Mouse (Mus musculus) erythroblast, adult 5-6 weeks (primary cell): ENCODE data around the gene Ddx55. TPM values are rescaled to one million over a fixed set of nuclear protein-coding genes. Genes with fewer than 3 reads are reported as not detected.

ENCODE experiments used
- ATAC-seq: replicated peaks from 2 replicates; pipeline ENCODE4 v1.8.0; 2016; ENCODE audit warnings: moderate number of reproducible peaks, mild to moderate bottlenecking, moderate TSS enrichment, inconsistent platforms; ENCODE audit not compliant: poor library complexity, low FRiP score, severe bottlenecking
- total RNA-seq, 2 experiments: library from RNA; stranded (forward) in 1 of 2; stranded (reverse) in 1 of 2; fragments of 150-400 nt in 1 of 2; fragments of 200-764, 138-1000 nt in 1 of 2; gene quantifications; 2 replicates each; pipeline versions ENCODE4 v1.2.3 to v1.2.4; 2015 to 2017; ENCODE audit warnings: low replicate concordance in 2 of 2

Gene Ddx55
- total RNA-seq (2015; ENCODE audit: low replicate concordance) (0.38 and 2.9 TPM in 2 replicates), total RNA-seq (2017; ENCODE audit: low replicate concordance) (0.85 and 5.0 TPM in 2 replicates)

DNA sequence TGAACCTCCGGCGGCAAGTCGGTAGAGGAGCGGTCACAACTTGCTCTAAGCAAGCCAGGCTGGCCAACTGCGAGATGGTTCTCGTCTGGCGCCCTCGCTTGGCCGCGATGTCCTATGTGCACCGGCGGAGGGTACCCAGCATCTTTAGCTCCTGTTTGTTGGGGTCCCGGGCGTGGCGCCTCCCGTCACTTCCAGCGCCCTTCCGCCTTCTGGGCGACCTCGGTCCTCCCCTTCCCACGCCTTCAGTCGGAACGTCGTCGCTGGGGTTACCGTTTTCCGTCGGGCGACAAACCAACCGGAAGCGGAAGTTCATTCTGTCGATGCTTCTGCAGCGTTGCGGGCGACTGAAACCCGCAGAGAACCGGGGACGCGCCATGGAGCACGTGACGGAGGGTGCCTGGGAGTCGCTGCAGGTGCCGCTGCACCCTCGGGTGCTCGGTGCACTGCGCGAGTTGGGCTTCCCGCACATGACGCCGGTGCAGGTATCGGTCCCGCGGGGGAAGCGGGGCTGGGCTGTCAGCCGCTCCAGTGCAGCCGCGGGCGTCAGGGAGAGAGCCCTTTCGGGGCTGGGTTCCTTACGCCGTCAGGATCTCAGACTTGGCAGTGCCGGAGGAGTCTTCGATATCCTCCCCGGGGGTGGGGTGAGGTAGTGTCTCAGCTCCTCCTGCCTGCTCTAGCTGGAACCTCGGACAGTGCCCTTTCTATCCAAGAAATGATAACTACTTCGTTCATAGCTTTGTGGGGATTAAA is at the start of gene Ddx55:
Ddx55 (plus strand) TSS at position 307 of the 750 bp plus-strand sequence.
- peak; percentile 94 for ATAC-seq

DNA sequence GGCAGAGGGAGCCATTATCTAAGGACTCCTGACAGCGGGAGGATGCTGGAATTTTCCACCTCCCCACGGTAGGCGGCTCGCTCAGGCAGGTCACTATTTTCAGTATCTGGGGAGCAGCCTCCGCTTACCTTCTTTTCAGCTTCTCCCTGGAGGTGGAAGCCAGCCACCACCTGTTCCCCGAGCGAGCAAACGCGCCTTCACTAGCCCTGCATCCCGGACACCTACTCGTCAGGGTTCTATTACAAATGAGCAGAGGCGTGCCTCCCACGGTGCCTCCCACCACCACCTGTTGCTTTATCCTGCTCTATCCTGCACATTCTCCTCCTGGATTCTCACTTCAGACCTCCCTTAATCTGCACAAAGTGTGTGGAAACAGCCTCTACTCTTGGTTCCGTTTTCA is 48.9 kb upstream of the Ddx55 start:
- no peak for ATAC-seq

DNA sequence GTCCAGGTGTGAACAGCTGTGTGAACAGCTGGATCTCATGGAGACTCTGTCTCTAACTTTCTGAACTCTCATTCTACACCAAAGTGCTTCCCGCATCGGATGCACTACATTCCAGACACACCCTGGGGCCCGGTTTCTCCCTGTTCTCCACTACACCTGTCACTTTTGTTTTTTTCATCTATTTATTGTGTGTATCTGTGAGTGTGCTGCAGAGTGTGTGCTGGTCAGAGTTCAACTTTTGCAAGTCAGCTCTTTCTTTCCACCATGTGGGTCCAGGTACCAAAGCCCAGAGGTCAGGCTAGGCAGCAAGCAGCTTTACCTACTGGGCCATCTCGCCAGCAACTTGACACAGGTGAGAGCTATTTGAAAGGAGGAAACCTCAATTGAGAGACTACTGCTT is 47.4 kb upstream of the Ddx55 start:
- ATAC-seq, result no peak

DNA sequence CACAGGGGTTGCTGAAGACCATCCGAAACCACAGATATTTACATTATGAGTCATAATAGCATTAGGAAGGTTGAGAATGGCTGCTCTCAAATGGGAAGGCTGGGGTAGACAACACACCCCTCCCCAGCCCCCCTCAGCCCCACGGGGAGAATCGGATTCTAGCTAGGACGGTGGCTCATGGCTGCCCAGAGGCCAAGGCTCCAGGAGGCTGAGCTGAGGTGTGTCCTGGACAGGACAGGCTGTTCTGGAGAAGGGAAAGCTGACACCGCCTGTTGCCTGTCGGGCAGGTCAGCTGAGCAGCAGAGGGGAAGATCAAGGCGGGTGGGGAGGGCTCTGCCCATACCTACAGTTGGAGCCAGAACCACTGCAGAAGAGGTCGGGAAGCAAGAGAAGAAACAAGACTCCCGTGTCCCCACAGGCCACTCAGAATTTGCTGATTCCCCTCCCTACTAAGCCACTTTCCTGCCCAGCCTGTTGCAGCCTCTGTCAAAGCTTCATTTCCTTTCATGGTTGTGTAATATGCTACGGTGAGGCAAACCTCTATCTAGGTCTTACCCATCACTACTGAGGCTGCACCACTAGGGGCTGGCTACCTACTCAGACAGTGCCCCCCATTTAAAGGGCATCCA is 45.8 kb upstream of the Ddx55 start:
- ATAC-seq, result no peak

DNA sequence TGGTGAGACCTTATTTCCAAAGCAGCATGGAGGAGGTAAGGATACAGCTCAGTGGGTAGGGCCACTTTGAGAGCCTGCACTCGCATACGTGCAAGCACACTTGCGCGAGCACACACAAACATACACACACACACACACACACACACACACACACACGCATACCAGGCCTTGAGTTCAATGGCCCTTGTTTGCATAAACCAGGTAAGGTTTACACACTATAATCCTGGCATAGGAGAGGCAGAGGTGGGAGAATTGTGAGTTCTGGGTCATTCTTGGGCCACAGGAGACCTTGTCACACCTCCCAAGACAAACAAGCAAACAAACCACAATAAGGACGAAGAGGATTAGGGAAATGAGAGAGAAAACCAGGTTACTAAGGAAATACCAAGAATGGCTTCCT is 43.5 kb upstream of the Ddx55 start:
- no peak for ATAC-seq

DNA sequence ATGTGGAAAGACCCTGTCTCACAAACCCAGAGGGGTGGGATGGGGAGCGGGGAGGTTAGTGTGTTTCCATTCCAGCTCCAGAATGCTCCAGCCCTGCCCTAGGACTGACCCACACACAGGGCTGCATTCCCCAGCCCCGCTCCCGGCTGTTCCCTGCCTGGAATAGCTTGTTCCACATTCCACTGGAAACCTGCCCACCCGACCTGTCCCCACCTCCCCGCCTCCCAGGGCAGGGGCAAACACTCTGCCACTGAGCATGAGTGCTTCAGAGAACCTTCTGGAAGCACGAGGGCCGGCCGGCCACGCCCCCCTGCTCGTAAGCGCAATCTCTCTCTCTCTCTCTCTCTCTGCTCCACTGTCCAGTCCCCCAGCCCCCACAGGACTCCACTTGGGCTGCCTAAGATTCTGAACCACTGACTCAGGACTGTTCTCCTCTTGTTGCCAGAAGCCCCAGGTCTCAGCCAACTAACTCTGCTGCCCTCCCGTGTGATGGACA is 42.9 kb upstream of the Ddx55 start:
- ATAC-seq, result no peak

DNA sequence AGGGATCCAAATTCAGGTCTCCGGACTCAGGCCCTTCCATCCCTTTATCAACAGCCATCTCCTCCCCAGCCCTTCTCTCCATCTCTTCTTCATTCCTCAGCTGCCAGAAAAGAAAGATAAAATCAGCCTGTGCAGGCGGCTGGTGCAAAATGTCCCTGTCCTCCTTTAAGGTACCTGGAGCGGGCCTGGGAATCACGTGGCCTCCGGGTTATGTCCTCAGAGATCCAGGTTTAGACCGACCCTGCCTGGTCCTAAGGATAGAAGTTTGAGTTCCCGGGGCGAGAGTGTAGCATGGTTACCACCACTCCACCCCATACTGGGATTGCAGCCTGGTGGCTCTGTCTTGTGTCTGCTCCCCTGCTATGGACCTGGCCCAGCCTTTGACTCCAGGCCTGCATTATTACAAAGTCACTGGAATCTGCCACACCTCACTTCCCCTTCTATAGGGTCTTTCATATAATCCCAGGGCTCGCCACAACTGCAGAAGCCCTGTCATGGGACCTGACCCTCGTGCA is 42.1 kb upstream of the Ddx55 start:
- ATAC-seq, result no peak

DNA sequence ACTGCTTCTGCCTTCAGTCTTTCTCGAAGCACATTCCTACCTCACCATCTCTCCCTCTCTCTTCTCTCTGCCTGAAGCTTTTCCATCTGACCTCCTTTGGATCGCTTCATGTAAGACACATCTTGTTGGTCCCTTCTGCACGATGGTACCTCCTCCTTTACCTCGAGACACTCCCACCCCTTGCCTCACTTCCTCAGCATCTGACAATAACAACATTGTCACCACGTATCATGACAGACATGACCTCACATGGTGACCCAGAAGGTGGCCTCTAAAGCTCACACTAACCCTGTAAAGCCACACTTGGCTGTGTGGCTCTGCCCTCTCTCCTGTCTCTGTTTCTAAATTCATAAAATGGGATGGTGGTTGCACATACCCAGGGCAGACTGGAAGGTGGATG is 36.9 kb upstream of the Ddx55 start:
- no peak for ATAC-seq

DNA sequence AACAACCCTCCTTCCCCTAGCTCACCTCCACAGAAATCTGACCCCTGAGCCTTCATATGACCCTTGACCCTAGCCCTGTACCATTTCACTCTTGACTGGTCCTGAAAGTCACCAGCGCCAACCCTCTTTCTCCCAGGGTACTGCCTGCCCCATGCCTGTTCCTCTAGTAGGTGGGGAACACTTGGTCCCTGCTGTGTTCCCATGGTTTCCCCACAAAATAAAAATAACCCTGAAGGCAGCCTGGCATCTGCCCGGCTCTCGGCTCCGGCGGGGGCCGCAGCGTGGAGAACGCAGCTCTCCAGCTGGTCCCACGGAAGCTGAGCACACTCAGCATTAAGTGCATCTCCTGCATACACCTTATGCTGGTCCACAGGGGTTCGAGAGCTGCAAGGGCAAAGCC is 34.0 kb upstream of the Ddx55 start:
- ATAC-seq, result no peak

DNA sequence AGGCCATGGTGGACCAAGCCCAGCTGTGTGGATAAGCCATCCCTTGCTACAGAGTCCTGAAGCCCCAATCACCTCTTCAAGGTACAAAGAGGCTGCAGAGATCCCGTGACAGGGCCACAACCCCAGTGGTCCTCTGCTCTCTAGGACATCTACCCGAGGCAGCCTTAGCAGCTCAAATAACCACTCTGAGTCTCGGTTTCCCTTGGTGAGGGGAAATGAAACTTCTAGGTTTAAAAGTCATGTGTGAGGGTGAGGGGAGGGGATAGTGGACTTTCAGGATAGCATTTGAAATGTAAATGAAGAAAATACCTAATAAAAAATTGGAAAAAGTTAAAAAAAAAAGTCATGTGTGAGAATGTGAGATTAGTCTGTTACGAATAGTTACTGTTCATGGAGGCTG is 31.1 kb upstream of the Ddx55 start:
- no peak for ATAC-seq

DNA sequence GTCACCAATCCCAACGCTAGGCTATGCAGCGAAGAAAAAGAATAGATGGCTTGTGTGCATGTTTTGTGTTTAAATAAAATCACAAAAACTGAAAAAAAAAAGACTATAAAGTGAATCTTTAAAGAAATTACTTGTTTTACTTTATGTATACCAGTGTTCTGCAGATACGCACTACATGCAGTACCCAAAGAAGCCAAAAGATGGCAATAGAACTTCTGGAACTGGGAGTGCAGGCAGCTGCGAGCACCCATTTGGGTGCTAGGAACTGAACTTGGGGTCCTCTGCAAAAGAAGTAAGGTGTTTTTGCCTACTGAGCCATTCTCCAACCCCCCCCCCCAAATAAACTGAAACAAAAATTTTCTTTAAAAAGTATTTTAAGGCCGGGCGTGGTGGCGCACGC is 29.6 kb upstream of the Ddx55 start:
- ATAC-seq, result no peak; the same call in 1 of the 2 replicates

DNA sequence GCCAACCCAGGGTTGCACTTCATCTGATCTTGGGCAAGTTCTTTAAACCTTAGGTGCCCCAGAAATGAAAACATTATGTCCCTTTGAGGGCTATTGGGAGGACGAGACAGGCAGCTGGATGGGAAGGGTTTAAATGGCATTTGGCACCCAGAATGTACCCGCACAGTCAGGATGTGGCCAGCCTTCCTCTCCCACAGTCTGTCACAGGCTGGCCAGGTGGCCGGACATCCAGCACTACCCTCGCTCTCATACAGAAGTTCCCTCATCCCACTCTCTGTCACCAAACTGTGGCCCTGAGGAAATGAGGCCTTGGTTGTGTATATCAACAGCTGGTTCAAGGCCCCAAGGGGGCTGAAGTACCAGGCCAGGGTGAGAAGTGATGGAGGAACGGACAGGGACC is 27.7 kb upstream of the Ddx55 start:
- ATAC-seq, result no peak

DNA sequence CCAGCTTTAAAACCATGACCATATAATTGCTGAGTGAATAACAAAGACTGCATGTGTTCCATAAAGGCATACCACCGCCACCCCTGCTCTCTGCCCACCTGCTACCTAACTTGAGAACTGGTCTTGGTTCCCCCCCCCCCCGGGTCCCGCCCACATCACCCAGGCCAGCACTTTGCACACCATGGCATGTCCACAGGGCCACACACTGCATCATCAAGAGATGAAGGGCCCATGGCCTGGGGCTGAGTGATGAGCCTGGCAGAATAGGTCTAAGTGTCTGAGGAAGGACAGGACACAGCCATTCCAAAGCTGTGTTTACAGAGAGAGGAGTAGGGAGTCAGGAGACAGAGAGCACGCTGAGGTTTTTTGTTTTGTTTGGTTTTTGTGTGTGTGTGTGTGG is 24.3 kb upstream of the Ddx55 start:
- ATAC-seq, result no peak

DNA sequence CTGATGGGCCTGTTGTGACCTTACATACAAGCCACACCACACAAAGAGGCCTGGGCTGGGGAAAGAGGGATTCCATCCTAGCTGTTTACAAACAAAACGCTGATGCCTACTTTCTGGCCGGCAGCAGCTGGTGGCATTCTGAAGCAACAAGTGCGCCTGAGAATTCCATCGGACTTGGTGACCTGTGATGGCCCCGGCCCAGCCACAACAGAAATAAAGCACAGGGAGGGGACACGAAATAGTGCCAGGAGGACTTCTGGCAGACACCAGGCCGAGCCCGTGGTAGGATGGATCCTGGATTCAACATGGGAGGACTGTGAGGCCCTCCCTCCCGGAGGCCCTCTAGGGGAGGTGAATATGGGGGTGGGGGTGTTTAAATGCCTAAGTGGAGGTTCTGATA is 23.9 kb upstream of the Ddx55 start:
- no peak for ATAC-seq

DNA sequence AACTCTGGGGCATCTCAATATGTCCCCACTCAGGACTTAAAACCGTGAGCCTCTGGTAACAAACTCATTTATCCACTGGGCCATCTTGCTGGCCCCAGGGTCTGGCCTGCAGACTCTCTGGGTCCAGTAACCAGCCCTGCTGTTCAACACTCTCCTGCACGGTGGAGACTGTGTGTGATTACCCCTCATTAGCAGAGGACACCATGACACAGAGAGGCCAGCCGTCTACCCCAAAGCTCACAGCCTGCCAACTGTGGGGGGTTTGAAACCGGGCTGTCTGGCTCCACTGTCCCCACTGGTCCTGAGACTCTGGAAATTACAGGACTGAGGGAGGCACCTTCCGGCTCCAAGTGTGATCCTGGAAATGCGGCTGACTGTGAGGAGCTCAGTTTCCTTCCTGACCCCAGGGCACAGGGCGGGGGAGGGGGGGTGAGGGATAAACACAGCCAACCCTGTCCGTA is 23.4 kb upstream of the Ddx55 start:
- no peak for ATAC-seq

DNA sequence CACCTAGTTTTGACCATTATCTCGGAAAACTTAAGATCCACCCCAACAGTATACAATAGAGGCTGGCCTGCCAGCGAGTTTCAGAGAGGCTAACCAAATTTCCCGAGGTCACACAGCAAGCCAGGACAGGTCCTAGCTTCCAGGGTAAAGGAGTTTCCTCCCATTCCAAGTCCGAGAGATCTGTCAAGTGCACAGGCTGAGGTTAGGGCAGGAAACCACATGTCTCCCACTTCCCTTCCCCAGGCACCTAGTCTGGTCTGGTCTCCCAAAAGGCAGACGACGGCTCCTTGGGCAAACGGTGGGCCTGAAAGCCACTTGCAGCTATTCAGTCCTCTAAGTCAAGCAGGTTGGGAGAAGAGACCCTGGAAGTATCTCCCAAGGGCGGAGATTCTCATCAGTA is 23.0 kb upstream of the Ddx55 start:
- ATAC-seq, result no peak

DNA sequence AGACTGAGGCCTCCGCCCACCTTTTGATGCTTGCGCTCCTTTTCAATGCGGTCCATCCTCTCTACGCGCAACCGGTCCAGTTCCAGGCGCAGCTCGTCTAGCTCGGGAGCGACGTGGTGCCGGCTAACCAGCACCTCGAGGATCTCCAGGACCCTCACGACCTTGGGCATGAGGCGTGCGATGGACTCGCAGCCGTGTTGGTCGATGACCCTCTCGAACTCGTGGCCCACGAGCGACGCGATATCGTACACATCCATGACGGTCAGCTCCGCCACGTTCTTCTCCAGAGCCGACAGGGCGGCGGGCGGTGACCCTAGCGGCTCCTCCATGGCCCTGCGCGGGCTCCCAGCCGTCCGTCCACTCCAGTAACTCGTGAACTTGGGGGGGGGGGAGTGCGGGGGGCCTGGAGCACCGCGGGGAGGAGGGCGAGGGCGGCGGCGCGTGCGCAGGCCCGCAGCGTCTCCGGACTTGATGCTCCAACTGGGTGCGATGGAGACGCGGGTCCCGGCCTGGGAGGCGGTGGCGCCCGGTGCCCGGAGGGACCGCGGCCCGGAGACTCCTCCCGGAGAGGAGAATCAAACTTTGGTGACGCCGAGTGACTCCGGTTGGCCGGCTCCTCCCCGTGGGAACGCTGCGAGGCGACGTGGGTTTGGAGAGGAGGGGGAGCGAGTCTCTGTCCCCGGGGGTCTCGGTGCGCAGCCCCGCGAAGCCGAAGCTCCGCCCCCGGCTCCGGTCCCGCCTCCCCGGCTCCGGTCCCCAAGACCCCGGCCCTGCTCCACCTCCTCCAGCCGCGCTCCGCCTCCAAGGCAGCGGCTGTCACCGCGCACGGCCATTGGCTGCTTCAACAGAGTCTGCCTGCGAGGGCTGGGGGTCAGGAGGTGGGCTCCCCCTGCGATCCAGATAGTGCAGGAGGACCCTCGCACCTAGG is 21.7 kb upstream of the Ddx55 start, which contains the start of gene Rilpl1:
Rilpl1 (minus strand) TSS at position 737 of the 928 bp plus-strand sequence.
- no peak for ATAC-seq

DNA sequence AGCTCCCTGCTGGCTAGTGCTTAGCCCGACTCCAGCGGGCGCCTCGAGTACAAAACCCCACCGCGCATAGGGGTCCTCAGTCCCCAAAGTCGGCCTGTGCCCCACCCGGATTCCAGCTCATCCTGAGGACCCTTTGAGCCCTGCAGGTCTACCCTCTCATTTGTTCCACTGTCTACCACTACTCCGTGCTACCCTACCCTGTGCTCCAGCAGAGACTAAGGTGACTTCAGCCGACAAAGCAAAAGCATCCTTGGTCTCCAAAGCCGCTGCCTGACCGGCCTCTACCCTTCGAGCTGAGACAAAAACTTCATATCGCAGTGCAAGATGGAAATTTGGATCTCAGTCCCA is 21.1 kb upstream of the Ddx55 start:
- ATAC-seq, result no peak

DNA sequence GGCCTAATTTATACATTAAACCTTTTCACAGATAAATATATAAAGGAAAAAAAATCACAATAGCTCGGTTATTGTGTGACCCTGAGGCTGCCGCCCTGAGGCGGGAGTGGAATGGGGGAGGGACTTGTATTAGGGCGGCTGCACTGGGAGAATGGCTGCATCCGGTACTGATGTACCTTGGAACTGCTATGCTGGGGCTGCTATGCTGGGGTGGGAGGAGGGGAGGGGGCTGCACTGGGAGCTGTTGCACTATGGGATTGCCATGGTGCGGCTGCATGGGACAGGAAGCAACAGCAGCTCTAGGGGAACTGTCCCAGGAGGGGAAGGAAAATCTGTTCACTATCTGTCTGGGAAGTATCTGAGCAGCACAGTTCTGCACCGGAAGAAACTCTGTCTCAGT is 20.2 kb upstream of the Ddx55 start:
- ATAC-seq, result no peak

DNA sequence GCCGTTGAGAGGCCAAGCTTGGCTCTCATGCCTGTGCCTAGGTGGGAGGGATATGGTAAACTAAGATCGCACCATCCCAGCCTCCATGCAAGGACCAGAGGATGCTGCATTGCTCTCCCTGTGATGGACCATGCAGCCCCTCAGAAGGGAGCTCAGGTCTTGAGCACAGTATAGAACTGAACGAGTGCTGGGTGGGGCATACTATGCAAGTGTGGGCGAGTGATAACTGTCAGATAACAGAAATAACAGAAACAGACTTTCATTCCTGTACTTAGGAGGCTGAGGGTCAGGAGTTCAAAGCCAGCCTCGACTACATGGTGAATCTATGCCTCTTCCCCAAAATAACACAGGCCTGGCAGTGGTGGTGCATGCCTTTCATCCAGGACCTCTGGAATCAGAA is 17.6 kb upstream of the Ddx55 start:
- no peak for ATAC-seq
